Mouse (Mus musculus): ENCODE measurements around the gene Fem1b. TPM values are rescaled to one million over a fixed set of nuclear protein-coding genes. Genes with fewer than 3 reads are reported as not detected.
"Not testable (repeated sequence)": the region's sequence is repeated elsewhere in the genome, so short reads cannot be mapped to it uniquely, and the experiment has no call there.

The Fem1b gene
- polyA plus RNA-seq (2015; fragmentation: Nextera tagmentation; extraction: Ambion mirVana): 8.4 and 9.9 TPM in 2 replicates

GRCm38 (mm10) chr9:62811516-62812121 is at the start of gene Fem1b:
Fem1b (minus strand) TSS chr9:62811934.
- H3K27me3 ChIP-seq: no peaks in the 10 kb centered on the region
- no peaks in the 10 kb centered on the region; the same call in 1 of the 2 replicates for H3K36me3 ChIP-seq (replicated peaks)
- H3K27ac ChIP-seq (replicated peaks): peak within 1 kb of the TSS; percentile 93
- ATAC-seq (ENCODE audit: insufficient read depth): peak; percentile 83
- WGBS (ENCODE audit: insufficient replicate concordance): under 1% methylated on average over 68 of the region's 68 CpGs
- peak within 1 kb of the TSS; percentile 93 for H3K4me2 ChIP-seq
- peak within 1 kb of the TSS; percentile 94 for H3K9ac ChIP-seq
- no peaks in the 10 kb centered on the region for H3K9me3 ChIP-seq (replicated peaks)
- peaks cover 42% of the 10 kb centered on the region for H3K4me1 ChIP-seq (replicated peaks)
- H3K4me3 ChIP-seq (replicated peaks): peak within 1 kb of the TSS; percentile 99

DNA sequence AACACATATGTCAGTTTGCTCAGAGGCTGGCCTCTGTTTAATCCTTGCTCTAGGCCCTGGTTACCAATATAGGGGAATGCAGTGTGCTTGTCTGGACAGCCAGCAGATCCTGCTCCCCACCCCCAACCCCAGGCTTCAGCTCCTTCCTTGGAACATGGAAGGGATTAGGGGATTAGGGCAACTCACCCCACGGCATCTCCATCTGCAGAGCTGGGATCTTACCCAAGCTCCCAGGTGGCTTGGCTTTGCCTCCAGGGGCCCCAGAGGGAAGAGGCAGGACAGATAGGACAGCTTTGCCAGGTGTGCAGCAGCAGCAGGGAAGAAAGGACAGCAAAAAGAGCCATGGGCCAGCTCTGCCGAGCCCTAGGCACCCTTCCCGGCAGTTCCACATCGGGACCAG is 49.1 kb upstream of the Fem1b start:
- no peak overlapping the region for H3K4me3 ChIP-seq (replicated peaks)
- peaks cover 19% of the 10 kb centered on the region for H3K4me1 ChIP-seq (replicated peaks)
- 66% methylated on average over 4 of the region's 4 CpGs for WGBS (ENCODE audit: insufficient replicate concordance)
- H3K9me3 ChIP-seq (replicated peaks): no peaks in the 10 kb centered on the region
- H3K27me3 ChIP-seq: no peaks in the 10 kb centered on the region
- no peak overlapping the region for H3K27ac ChIP-seq (replicated peaks)
- no peak for ATAC-seq (ENCODE audit: insufficient read depth)
- H3K9ac ChIP-seq: no peak overlapping the region
- H3K4me2 ChIP-seq: no peak overlapping the region
- H3K36me3 ChIP-seq (replicated peaks): no peaks in the 10 kb centered on the region

- H3K4me3 ChIP-seq (replicated peaks); H3K27me3 ChIP-seq; H3K4me2 ChIP-seq; H3K9ac ChIP-seq; H3K36me3 ChIP-seq (replicated peaks); ATAC-seq (ENCODE audit: insufficient read depth); H3K9me3 ChIP-seq (replicated peaks); H3K27ac ChIP-seq (replicated peaks): not testable (repeated sequence)
- H3K4me1 ChIP-seq (replicated peaks): peaks cover 19% of the 10 kb centered on the region
- WGBS (ENCODE audit: insufficient replicate concordance): 53% methylated on average over 7 of the region's 7 CpGs
Observed at GRCm38 (mm10) chr9:62860102-62860501, 48.4 kb upstream of the Fem1b start.

GRCm38 (mm10) chr9:62858266-62859019 is 46.7 kb upstream of the Fem1b start:
- Histone ChIP-seq H3K4me1 (replicated peaks) (peaks cover 23% of the 10 kb centered on the region), H3K27me3 (no peaks in the 10 kb centered on the region), H3K4me2 (no peak overlapping the region; the same call in 1 of the 2 replicates), H3K4me3 (replicated peaks) (no peak overlapping the region), H3K27ac (replicated peaks) (no peak overlapping the region), H3K36me3 (replicated peaks) (no peaks in the 10 kb centered on the region), H3K9ac (no peak overlapping the region), H3K9me3 (replicated peaks) (no peaks in the 10 kb centered on the region)
- WGBS (ENCODE audit: insufficient replicate concordance): 48% methylated on average over 8 of the region's 8 CpGs
- no peak for ATAC-seq (ENCODE audit: insufficient read depth)

GRCm38 (mm10) chr9:62857719-62858261 is 46.1 kb upstream of the Fem1b start, which contains the start of gene Calml4:
Calml4 (plus strand) TSS chr9:62858080.
- H3K4me1 ChIP-seq (replicated peaks): peaks cover 23% of the 10 kb centered on the region
- ATAC-seq (ENCODE audit: insufficient read depth): no peak; the same call in 1 of the 2 replicates
- H3K9me3 ChIP-seq (replicated peaks): no peaks in the 10 kb centered on the region
- H3K27ac ChIP-seq (replicated peaks): no peak within 1 kb of the TSS
- no peak within 1 kb of the TSS for H3K9ac ChIP-seq
- H3K27me3 ChIP-seq: no peaks in the 10 kb centered on the region
- 46% methylated on average over 20 of the region's 20 CpGs for WGBS (ENCODE audit: insufficient replicate concordance)
- H3K36me3 ChIP-seq (replicated peaks): no peaks in the 10 kb centered on the region
- H3K4me2 ChIP-seq: no peak within 1 kb of the TSS; the same call in none of the 2 replicates
- H3K4me3 ChIP-seq (replicated peaks): no peak within 1 kb of the TSS

DNA sequence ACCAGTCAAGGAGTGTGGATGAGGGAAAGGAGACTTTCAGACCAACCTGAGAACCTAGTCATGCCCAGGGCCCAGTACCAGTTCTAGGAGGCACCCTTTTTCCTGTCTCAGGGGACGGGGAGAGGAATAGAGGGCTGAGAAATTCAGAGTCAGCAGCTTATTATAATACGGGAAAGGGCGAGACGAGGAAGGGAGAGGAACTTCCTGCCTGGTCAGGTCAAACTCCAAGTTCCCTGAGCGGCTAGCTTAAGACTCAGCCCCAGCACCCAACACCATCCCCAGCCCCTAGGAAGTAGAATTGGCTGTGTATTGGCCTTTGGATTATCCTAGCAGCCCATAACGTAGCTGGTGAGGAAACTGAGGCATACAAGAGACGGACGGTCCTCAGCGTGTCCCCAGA is 45.5 kb upstream of the Fem1b start:
- Histone ChIP-seq H3K27ac (replicated peaks) (no peak overlapping the region), H3K4me1 (replicated peaks) (peaks cover 23% of the 10 kb centered on the region), H3K27me3 (no peaks in the 10 kb centered on the region), H3K4me2 (no peak overlapping the region; the same call in 1 of the 2 replicates), H3K9me3 (replicated peaks) (no peaks in the 10 kb centered on the region), H3K9ac (no peak overlapping the region), H3K4me3 (replicated peaks) (no peak overlapping the region), H3K36me3 (replicated peaks) (no peaks in the 10 kb centered on the region)
- ATAC-seq (ENCODE audit: insufficient read depth): no peak
- WGBS (ENCODE audit: insufficient replicate concordance): 33% methylated on average over 9 of the region's 9 CpGs

- 41% methylated on average over 4 of the region's 4 CpGs for WGBS (ENCODE audit: insufficient replicate concordance)
- H3K4me3 ChIP-seq (replicated peaks): no peak overlapping the region
- no peak overlapping the region for H3K27ac ChIP-seq (replicated peaks)
- no peak overlapping the region for H3K9ac ChIP-seq
- peaks cover 23% of the 10 kb centered on the region for H3K4me1 ChIP-seq (replicated peaks)
- peaks cover 19% of the 10 kb centered on the region; the same call in 1 of the 2 replicates for H3K36me3 ChIP-seq (replicated peaks)
- H3K27me3 ChIP-seq: no peaks in the 10 kb centered on the region
- no peak for ATAC-seq (ENCODE audit: insufficient read depth)
- no peaks in the 10 kb centered on the region for H3K9me3 ChIP-seq (replicated peaks)
- no peak overlapping the region for H3K4me2 ChIP-seq
Observed at GRCm38 (mm10) chr9:62854483-62854882, 42.7 kb upstream of the Fem1b start.

- Histone ChIP-seq H3K4me3 (replicated peaks) (no peak overlapping the region), H3K4me1 (replicated peaks) (peaks cover 13% of the 10 kb centered on the region), H3K36me3 (replicated peaks) (peaks cover 42% of the 10 kb centered on the region), H3K9me3 (replicated peaks) (no peaks in the 10 kb centered on the region), H3K4me2 (no peak overlapping the region), H3K27me3 (no peaks in the 10 kb centered on the region), H3K27ac (replicated peaks) (no peak overlapping the region), H3K9ac (no peak overlapping the region)
- 76% methylated on average over 2 of the region's 2 CpGs for WGBS (ENCODE audit: insufficient replicate concordance)
- no peak for ATAC-seq (ENCODE audit: insufficient read depth)
Observed at GRCm38 (mm10) chr9:62851571-62851970, 39.8 kb upstream of the Fem1b start.

DNA sequence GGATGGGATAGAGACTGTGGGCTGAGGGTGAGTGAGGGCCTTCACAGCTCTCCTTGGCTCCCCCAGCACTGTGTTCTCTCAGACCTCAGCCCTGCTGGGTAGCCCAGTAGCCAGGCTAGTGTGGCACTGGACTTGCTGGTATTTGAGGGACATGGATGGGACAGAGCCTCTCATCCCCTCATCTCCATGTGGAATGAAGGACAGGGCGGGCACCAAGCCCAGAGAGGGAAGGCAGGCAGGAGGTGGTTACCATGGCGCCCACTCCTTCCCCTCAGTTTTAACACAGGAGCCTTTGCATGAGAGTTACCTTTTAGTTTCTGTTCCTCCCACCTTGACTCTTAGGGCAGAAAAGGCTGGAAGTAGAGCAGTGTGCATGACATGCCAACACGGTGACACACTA is 36.9 kb upstream of the Fem1b start:
- Histone ChIP-seq H3K27me3 (no peaks in the 10 kb centered on the region), H3K27ac (replicated peaks) (no peak overlapping the region), H3K4me3 (replicated peaks) (no peak overlapping the region), H3K4me2 (no peak overlapping the region), H3K36me3 (replicated peaks) (peaks cover 42% of the 10 kb centered on the region), H3K9me3 (replicated peaks) (no peaks in the 10 kb centered on the region), H3K4me1 (replicated peaks) (peaks cover 9% of the 10 kb centered on the region), H3K9ac (no peak overlapping the region)
- WGBS (ENCODE audit: insufficient replicate concordance): 70% methylated on average over 3 of the region's 3 CpGs
- no peak for ATAC-seq (ENCODE audit: insufficient read depth)

GRCm38 (mm10) chr9:62847694-62848093 is 36.0 kb upstream of the Fem1b start:
- peak overlapping the region; percentile 30; the same call in 1 of the 2 replicates for H3K9ac ChIP-seq
- ATAC-seq (ENCODE audit: insufficient read depth): peak; percentile 67

GRCm38 (mm10) chr9:62844461-62844860 is 32.7 kb upstream of the Fem1b start:
- Histone ChIP-seq H3K36me3 (replicated peaks) (peaks cover 23% of the 10 kb centered on the region), H3K4me2 (no peak overlapping the region), H3K4me3 (replicated peaks) (no peak overlapping the region), H3K9me3 (replicated peaks) (no peaks in the 10 kb centered on the region), H3K27ac (replicated peaks) (no peak overlapping the region), H3K27me3 (no peaks in the 10 kb centered on the region), H3K4me1 (replicated peaks) (peaks cover 34% of the 10 kb centered on the region), H3K9ac (no peak overlapping the region)
- ATAC-seq (ENCODE audit: insufficient read depth): no peak
- 77% methylated on average over 5 of the region's 5 CpGs for WGBS (ENCODE audit: insufficient replicate concordance)

More at GRCm38 (mm10) chr9:62847694-62848093, 36.0 kb upstream of the Fem1b start:
- no peak overlapping the region for H3K4me2 ChIP-seq
- peaks cover 13% of the 10 kb centered on the region for H3K4me1 ChIP-seq (replicated peaks)
- H3K36me3 ChIP-seq (replicated peaks): peaks cover 42% of the 10 kb centered on the region
- H3K4me3 ChIP-seq (replicated peaks): no peak overlapping the region
- no peaks in the 10 kb centered on the region for H3K9me3 ChIP-seq (replicated peaks)
- peak overlapping the region; percentile 57; the same call in 1 of the 2 replicates for H3K27ac ChIP-seq (replicated peaks)
- WGBS (ENCODE audit: insufficient replicate concordance): 0% methylated on average over 3 of the region's 3 CpGs
- H3K27me3 ChIP-seq: no peaks in the 10 kb centered on the region

Measured in liver, embryonic 15.5 days (tissue).